Mouse (Mus musculus) erythroblast, embryonic 14.5 days (primary cell): ENCODE data around the gene Cd28.

ENCODE experiments used
- GATA1 ChIP-seq: IDR thresholded peaks from 2 replicates; pipeline ENCODE4 v1.6.1; 2012; ENCODE audit warnings: low read length, inconsistent platforms, mixed read lengths
- TAL1 ChIP-seq: IDR thresholded peaks from 3 replicates; pipeline ENCODE4 v1.6.1; 2012; ENCODE audit warnings: low read length, inconsistent platforms, mixed read lengths

GRCm38 (mm10) chr1:60776906-60777305 is 60.3 kb downstream of the Cd28 start:
- no peak for TF ChIP-seq TAL1
- TF ChIP-seq GATA1 = no peak
